Mouse (Mus musculus): Measurements from ENCODE around the gene Tgfbr3.

DNA sequence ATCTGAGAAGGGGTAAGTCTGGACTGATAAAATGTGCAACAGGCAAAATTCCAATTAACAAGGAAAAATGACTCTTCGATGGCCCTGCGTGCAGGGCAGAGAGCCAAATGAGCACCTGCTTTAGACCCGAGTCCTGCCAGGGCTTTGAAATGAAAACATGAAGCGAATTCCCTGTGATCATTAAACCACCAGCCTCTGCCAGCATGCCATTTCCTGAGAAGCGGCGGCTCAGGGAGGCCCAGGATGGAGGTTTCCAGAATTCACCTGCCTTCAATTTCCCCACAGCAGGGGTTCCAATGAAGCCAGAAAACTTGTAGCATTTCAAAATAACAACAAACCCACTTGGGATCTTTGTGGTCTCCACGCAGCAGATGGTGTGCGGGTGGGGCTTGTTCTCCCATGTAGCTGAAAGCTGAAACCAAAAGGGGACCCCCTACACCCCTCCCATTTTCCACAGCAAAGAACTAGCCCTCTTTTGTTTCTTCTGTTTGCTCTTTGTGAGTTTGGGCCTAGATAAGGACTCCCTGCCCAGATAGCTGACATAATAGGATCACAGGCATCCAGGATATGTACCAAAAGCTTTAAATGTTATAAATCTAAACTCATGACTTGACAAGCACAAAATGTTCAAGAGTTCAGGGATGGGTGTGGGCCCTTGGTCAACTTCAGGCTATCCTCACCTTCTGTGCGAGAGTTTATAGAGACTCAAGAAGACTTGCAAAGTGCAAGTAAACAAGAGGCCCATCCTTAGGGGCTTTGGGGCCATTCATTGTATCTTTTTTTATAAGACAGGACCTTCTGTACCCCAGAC lies 7.3 kb upstream of the Tgfbr3 start:
- TF ChIP-seq TCF12 (IDR thresholded peaks at IDR 0.05; ENCODE audit: insufficient read depth, poor library complexity, severe bottlenecking) (no peak), POLR2A (IDR thresholded peaks at IDR 0.05; ENCODE audit: insufficient read length, low read depth) (no peak), MAX (IDR thresholded peaks at IDR 0.05; ENCODE audit: low read depth) (no peak), USF1 (IDR thresholded peaks at IDR 0.05; ENCODE audit: low read depth) (no peak), CEBPB (IDR thresholded peaks at IDR 0.05; ENCODE audit: insufficient read depth, poor library complexity, severe bottlenecking) (no peak), POLR2AphosphoS2 (IDR thresholded peaks at IDR 0.05; ENCODE audit: insufficient read length, low read depth) (no peak), REST (IDR thresholded peaks at IDR 0.05; ENCODE audit: insufficient read depth, insufficient read length) (no peak), SRF (IDR thresholded peaks at IDR 0.05; ENCODE audit: control insufficient read depth, insufficient read length, low read depth) (no peak)

Data from myocyte (in vitro differentiated cells).